Mouse (Mus musculus): ENCODE measurements around the gene Afg3l1.
"Not testable (repeated sequence)": the region's sequence is repeated elsewhere in the genome, so short reads cannot be mapped to it uniquely, and the experiment has no call there.

GRCm38 (mm10) chr8:123474549-123474948 is 3.2 kb upstream of the Afg3l1 start:
- TF ChIP-seq CTCF (IDR thresholded peaks at IDR 0.05; ENCODE audit: low read depth, low read length); POLR2A (IDR thresholded peaks at IDR 0.05; ENCODE audit: extremely low read depth, insufficient read depth, low read length): not testable (repeated sequence)

All from liver, adult 2 months (tissue).